Mouse (Mus musculus): Measurements from ENCODE around the gene C1s2. TPM values are rescaled to one million over a fixed set of nuclear protein-coding genes. Genes with fewer than 3 reads are reported as not detected.
"Not testable (repeated sequence)": the region's sequence is repeated elsewhere in the genome, so short reads cannot be mapped to it uniquely, and the experiment has no call there.

C1s2 gene
- not detected in 2 replicates for polyA plus RNA-seq (2015; fragmentation: Nextera tagmentation; extraction: Ambion mirVana)

DNA sequence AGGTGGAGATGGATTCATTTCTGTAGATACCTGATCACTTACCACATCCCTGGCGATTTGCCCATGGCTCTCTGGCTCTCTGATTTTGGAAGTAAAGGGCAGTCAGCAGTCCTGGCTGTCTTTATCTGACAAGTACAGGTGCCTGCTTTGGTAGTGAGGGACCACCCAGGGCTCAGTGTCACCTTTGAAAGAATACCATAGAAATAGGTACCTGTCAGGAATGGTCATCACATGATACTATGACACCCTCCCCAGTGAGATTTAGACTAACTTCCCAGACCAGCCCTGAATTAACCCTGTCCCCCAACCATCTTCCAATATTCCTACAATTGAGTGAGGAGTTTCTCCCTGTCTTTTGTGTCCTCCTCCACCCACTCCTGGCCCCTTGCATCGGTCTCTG is at the start of gene C1s2:
C1s2 (minus strand) TSS at position 101 of the 400 bp plus-strand sequence.
- not testable (repeated sequence) for H3K4me3 ChIP-seq (replicated peaks); H3K36me3 ChIP-seq; H3K4me2 ChIP-seq; DNase-seq; H3K27me3 ChIP-seq; H3K27ac ChIP-seq; H3K4me1 ChIP-seq (replicated peaks); H3K9me3 ChIP-seq (replicated peaks); H3K9ac ChIP-seq; ATAC-seq (ENCODE audit: low read depth)
- 63% methylated on average over 2 of the region's 2 CpGs for WGBS (ENCODE audit: insufficient replicate concordance)

GRCm38 (mm10) chr6:124683591-124684417 is 47.9 kb upstream of the C1s2 start:
- Histone ChIP-seq H3K4me3 (replicated peaks) (peak overlapping the region; percentile 16; the same call in 1 of the 2 replicates), H3K4me1 (replicated peaks) (peaks cover 74% of the 10 kb centered on the region), H3K4me2 (peak overlapping the region; percentile 53), H3K9me3 (replicated peaks) (no peaks in the 10 kb centered on the region), H3K9ac (peak overlapping the region; percentile 47), H3K27me3 (no peaks in the 10 kb centered on the region), H3K27ac (peak overlapping the region; percentile 80), H3K36me3 (peaks cover 17% of the 10 kb centered on the region; the same call in 1 of the 2 replicates)
- ATAC-seq (ENCODE audit: low read depth) (peak; percentile 90), DNase-seq (peak; percentile 57)
- 52% methylated on average over 14 of the region's 14 CpGs for WGBS (ENCODE audit: insufficient replicate concordance)

GRCm38 (mm10) chr6:124682291-124682690 is 46.4 kb upstream of the C1s2 start:
- not testable (repeated sequence) for ATAC-seq (ENCODE audit: low read depth); DNase-seq; H3K9me3 ChIP-seq (replicated peaks); H3K4me3 ChIP-seq (replicated peaks); H3K9ac ChIP-seq; H3K4me2 ChIP-seq; H3K27me3 ChIP-seq
- peaks cover 77% of the 10 kb centered on the region for H3K4me1 ChIP-seq (replicated peaks)
- H3K36me3 ChIP-seq, result peaks cover 17% of the 10 kb centered on the region; the same call in 1 of the 2 replicates
- peak overlapping the region; percentile 80 for H3K27ac ChIP-seq
- WGBS (ENCODE audit: insufficient replicate concordance), result 57% methylated on average over 6 of the region's 6 CpGs

GRCm38 (mm10) chr6:124679486-124679885 is 43.6 kb upstream of the C1s2 start:
- ATAC-seq (ENCODE audit: low read depth), result no peak
- Histone ChIP-seq H3K4me1 (replicated peaks) (peaks cover 70% of the 10 kb centered on the region), H3K9ac (no peak overlapping the region), H3K4me2 (no peak overlapping the region), H3K27ac (no peak overlapping the region), H3K9me3 (replicated peaks) (no peaks in the 10 kb centered on the region), H3K36me3 (peaks cover 25% of the 10 kb centered on the region), H3K4me3 (replicated peaks) (no peak overlapping the region), H3K27me3 (no peaks in the 10 kb centered on the region)
- DNase-seq, result no peak
- WGBS (ENCODE audit: insufficient replicate concordance), result 92% methylated on average over 3 of the region's 3 CpGs

- Histone ChIP-seq H3K27me3 (no peaks in the 10 kb centered on the region), H3K27ac (no peak overlapping the region)
- ATAC-seq (ENCODE audit: low read depth), result no peak
These were observed 42.9 kb upstream of the C1s2 start for GRCm38 (mm10) chr6:124678769-124679168.

GRCm38 (mm10) chr6:124676171-124676570 is 40.3 kb upstream of the C1s2 start:
- no peak overlapping the region for H3K4me2 ChIP-seq
- no peak overlapping the region for H3K9ac ChIP-seq
- ATAC-seq (ENCODE audit: low read depth), result no peak
- H3K27ac ChIP-seq, result peak overlapping the region; percentile 26; the same call in 1 of the 2 replicates
- no peak overlapping the region for H3K4me3 ChIP-seq (replicated peaks)
- DNase-seq, result no peak
- 76% methylated on average over 6 of the region's 6 CpGs for WGBS (ENCODE audit: insufficient replicate concordance)
- H3K9me3 ChIP-seq (replicated peaks), result no peaks in the 10 kb centered on the region
- peaks cover 65% of the 10 kb centered on the region for H3K4me1 ChIP-seq (replicated peaks)
- H3K27me3 ChIP-seq, result no peaks in the 10 kb centered on the region
- peaks cover 38% of the 10 kb centered on the region for H3K36me3 ChIP-seq

More at GRCm38 (mm10) chr6:124678769-124679168, 42.9 kb upstream of the C1s2 start:
- H3K9me3 ChIP-seq (replicated peaks), result no peaks in the 10 kb centered on the region
- DNase-seq, result no peak
- no peak overlapping the region for H3K4me2 ChIP-seq
- no peak overlapping the region for H3K9ac ChIP-seq
- peaks cover 33% of the 10 kb centered on the region for H3K36me3 ChIP-seq
- peaks cover 70% of the 10 kb centered on the region for H3K4me1 ChIP-seq (replicated peaks)
- no peak overlapping the region for H3K4me3 ChIP-seq (replicated peaks)
- 72% methylated on average over 7 of the region's 7 CpGs for WGBS (ENCODE audit: insufficient replicate concordance)

DNA sequence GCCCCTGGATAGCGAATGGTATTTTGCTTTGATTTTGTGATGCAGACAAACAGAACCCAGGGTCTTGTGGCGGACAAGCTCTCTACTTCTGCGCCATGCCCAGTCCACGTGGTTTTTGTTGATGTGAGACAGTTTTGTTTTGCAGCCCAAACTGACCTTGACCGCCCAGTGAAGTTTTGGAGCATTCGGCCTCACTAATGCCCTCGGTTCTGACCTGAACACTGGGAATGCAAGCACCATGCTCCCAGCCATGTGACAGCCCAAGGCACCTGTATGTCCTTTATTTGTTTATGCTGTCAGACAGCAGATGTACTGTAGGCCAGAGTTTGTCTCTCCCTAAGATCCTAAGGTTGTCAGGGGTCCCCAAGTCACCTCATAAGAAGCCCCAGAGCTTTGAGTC is 38.7 kb upstream of the C1s2 start:
- H3K4me1 ChIP-seq (replicated peaks), result peaks cover 77% of the 10 kb centered on the region
- H3K36me3 ChIP-seq, result peaks cover 45% of the 10 kb centered on the region
- DNase-seq, result no peak

GRCm38 (mm10) chr6:124673619-124674018 is 37.7 kb upstream of the C1s2 start:
- no peak overlapping the region for H3K27ac ChIP-seq

More for the DNA sequence above, 38.7 kb upstream of the C1s2 start:
- Histone ChIP-seq H3K4me3 (replicated peaks) (no peak overlapping the region), H3K27me3 (no peaks in the 10 kb centered on the region), H3K27ac (no peak overlapping the region), H3K9me3 (replicated peaks) (no peaks in the 10 kb centered on the region), H3K4me2 (no peak overlapping the region), H3K9ac (no peak overlapping the region)
- no peak for ATAC-seq (ENCODE audit: low read depth)
- WGBS (ENCODE audit: insufficient replicate concordance), result 86% methylated on average over 7 of the region's 7 CpGs

GRCm38 (mm10) chr6:124672100-124672499 is 36.2 kb upstream of the C1s2 start:
- H3K27me3 ChIP-seq, result no peaks in the 10 kb centered on the region
- WGBS (ENCODE audit: insufficient replicate concordance), result 39% methylated on average over 6 of the region's 6 CpGs
- no peak for DNase-seq
- 0 out of 2 replicates have a peak overlapping the region, but pooled peaks have one; percentile 3 for H3K9ac ChIP-seq
- H3K36me3 ChIP-seq, result peaks cover 46% of the 10 kb centered on the region
- H3K4me3 ChIP-seq (replicated peaks), result no peak overlapping the region
- 0 out of 2 replicates have a peak overlapping the region, but pooled peaks have one; percentile 7 for H3K4me2 ChIP-seq
- no peaks in the 10 kb centered on the region for H3K9me3 ChIP-seq (replicated peaks)
- H3K4me1 ChIP-seq (replicated peaks), result peaks cover 72% of the 10 kb centered on the region
- ATAC-seq (ENCODE audit: low read depth), result no peak
- 0 out of 2 replicates have a peak overlapping the region, but pooled peaks have one; percentile 9 for H3K27ac ChIP-seq

More at GRCm38 (mm10) chr6:124673619-124674018, 37.7 kb upstream of the C1s2 start:
- no peak for DNase-seq
- peaks cover 41% of the 10 kb centered on the region for H3K36me3 ChIP-seq
- ATAC-seq (ENCODE audit: low read depth), result no peak
- H3K27me3 ChIP-seq, result no peaks in the 10 kb centered on the region
- no peak overlapping the region for H3K4me3 ChIP-seq (replicated peaks)
- H3K9me3 ChIP-seq (replicated peaks), result no peaks in the 10 kb centered on the region
- H3K9ac ChIP-seq, result no peak overlapping the region
- 91% methylated on average over 9 of the region's 9 CpGs for WGBS (ENCODE audit: insufficient replicate concordance)
- no peak overlapping the region for H3K4me2 ChIP-seq
- peaks cover 83% of the 10 kb centered on the region for H3K4me1 ChIP-seq (replicated peaks)

DNA sequence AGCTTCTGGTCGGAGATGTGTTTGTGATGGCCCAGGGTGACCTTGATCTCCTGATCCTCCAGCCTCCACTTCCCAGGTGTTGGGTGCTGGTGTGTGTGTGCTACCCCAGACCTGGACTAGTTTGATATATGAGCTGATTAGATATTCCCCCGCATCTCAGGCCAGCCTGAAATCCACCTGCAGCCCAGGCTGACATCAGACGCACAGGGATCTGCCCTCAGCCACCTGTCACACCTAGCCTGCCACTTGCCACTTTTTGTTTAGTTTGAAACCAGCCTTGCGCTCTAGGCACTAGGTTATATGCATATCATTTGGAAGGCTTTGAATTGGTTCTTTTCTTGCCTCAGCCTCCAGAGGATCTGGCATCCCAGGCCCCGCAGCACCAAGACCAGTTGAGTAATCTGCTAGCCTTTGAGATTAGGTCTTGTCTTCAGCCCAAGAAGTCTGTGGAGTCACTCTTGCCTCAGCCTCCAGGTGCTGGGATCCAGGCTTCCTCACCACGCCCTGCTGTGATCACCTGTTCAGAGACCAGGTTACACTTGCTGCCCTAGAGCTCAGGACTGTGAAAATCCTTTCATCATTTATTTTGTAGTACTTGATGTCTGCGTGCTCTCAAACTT is 34.5 kb upstream of the C1s2 start:
- no peak overlapping the region for H3K9ac ChIP-seq
- WGBS (ENCODE audit: insufficient replicate concordance), result 82% methylated on average over 7 of the region's 7 CpGs
- H3K4me2 ChIP-seq, result no peak overlapping the region
- DNase-seq (no peak), ATAC-seq (ENCODE audit: low read depth) (no peak)
- peaks cover 50% of the 10 kb centered on the region for H3K36me3 ChIP-seq
- no peak overlapping the region for H3K4me3 ChIP-seq (replicated peaks)
- peaks cover 69% of the 10 kb centered on the region for H3K4me1 ChIP-seq (replicated peaks)
- no peaks in the 10 kb centered on the region for H3K9me3 ChIP-seq (replicated peaks)
- H3K27me3 ChIP-seq, result no peaks in the 10 kb centered on the region
- no peak overlapping the region for H3K27ac ChIP-seq

- H3K9ac ChIP-seq, result no peak overlapping the region
- H3K4me3 ChIP-seq (replicated peaks), result no peak overlapping the region
- H3K9me3 ChIP-seq (replicated peaks), result no peaks in the 10 kb centered on the region
- H3K4me2 ChIP-seq, result no peak overlapping the region
- 70% methylated on average over 11 of the region's 11 CpGs for WGBS (ENCODE audit: insufficient replicate concordance)
- H3K27me3 ChIP-seq, result no peaks in the 10 kb centered on the region
- no peak for ATAC-seq (ENCODE audit: low read depth)
- DNase-seq, result no peak
- H3K36me3 ChIP-seq, result peaks cover 39% of the 10 kb centered on the region
- H3K4me1 ChIP-seq (replicated peaks), result peaks cover 74% of the 10 kb centered on the region
- H3K27ac ChIP-seq, result no peak overlapping the region
These were observed 33.5 kb upstream of the C1s2 start for GRCm38 (mm10) chr6:124669234-124669859.

Measured in liver, embryonic 13.5 days (tissue).